Mouse (Mus musculus) cerebellum, postnatal 14 days (tissue): Measurements from ENCODE around the gene Fbxl8.

Experiments used
- DNase-seq, 2 experiments: peaks; one replicate each; pipeline ENCODE4 v3.0.0; 2021; ENCODE audit warnings: mixed read lengths in 2 of 2

The Fbxl8 gene

GRCm38 (mm10) chr8:105285514-105285913, 21.1 kb downstream of the Fbxl8 start:
- DNase-seq, result peak in 1 of 2 experiments; percentile 47

DNA sequence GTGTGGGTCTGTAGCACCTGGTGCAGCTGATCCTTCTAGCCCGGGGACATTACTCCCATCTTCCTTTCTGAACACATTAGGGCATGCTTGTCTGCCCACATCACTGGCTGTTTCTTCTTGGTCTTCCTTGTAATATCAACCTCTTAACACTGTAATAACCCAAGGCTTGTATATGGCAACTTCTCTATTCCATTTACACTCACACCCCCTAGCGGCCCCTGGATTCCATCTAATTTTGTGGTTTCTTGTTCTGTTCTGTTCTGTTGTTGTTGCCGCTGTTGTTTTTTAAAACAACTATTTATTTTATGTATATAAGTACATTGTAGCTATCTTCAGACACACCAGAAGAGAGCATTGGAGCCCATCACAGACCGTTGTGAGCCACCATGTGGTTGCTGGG, 22.5 kb downstream of the Fbxl8 start:
- DNase-seq, result no peak

DNA sequence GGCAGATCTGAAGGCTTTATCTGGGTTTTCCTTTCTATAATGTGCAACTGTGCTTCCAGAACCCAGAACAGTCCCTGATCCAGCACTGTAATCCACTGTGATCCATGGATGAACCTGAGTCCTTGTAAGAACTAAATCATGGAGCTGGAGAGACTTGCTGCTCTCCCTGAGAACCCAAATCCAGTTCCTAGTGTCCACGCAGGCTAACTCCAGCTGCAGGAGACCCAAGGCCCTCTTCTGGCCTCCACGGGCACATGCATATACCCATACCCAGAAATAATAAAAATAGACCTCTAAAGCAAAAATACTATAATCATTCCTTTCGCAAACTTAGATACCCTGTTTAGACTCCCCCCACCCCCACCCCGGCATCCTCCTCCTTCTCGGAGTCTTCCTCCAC, 23.8 kb downstream of the Fbxl8 start:
- no peak for DNase-seq

DNA sequence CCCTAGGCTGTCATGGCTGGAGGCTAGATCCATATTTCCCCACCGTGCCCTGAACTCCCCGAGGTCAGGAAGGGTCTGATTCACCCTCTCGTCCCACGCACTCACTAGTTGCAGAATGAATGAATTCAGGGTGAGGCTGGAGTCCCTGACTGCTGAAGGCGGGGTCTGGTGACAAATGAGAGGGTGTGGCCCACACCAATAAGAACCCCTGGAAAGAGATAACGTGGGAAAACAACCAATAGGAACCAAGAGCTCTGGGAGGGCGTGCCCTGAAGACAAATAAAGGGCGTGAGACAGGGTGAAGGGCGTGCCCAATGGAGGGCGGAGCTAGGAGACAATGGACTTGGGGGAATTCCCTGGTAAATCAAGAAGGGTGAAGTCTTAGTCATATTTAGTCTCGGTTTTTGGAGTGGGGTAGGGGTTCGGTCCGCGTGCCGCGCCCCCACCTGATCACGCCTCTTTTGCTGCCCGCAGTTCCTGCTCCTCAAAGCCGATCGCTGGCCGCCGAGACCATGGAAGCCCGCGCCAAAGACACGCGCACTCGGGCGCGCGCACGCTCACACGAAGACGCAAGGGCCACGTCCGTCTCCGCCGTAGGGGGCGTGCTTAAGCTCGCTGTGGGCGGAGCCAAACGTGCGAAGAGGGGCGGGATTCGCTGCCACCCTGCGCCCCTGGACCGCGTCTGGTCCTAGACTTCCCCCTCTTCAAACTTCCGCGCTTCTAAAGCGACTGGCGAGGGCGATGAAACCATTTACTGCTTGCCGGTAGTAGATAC, 24.7 kb downstream of the Fbxl8 start:
- DNase-seq, result peak; percentile 99

- DNase-seq, result peak; percentile 75 to 83
Measured at GRCm38 (mm10) chr8:105289805-105290460, 25.5 kb downstream of the Fbxl8 start, which contains the start of gene 4931428F04Rik. TSS of gene 4931428F04Rik (minus strand) at chr8:105289864.

DNA sequence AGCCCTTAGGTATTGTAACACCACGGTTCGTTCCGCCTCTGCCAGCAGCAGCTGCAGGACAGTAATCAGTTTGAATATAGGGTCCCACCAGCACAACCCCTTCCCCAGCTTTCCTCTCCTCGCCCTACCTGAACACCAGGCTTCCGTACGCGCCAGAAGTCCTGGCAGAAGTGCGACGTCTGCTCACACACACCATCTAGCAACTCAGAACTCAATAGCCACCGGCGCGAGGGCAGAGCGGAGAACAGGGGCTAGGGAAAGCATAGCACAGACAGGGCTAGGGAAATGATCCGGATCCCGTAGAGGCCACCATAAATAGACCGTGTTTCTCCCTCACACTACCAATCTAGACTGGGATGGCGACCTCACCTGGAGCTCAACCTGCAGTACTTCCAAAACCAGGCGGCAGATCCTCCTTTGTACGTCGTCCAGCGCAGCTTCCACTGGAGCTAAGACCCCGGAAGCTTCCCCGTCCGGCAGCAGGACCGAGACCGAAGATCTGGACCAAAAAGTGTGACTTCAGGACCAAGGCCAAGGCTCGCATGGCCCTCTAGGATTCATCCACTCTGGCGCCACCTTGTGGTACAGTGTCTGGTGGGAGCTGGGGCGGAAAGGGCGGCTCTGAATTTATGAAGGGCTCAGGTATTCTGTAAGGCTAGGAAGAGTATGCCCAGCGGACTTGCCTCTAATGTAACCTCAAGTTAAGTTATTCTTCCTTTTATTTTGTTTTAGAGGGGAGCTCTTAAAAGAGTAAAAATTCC, 26.3 kb downstream of the Fbxl8 start:
- DNase-seq, result peak; percentile 96 to 99

DNA sequence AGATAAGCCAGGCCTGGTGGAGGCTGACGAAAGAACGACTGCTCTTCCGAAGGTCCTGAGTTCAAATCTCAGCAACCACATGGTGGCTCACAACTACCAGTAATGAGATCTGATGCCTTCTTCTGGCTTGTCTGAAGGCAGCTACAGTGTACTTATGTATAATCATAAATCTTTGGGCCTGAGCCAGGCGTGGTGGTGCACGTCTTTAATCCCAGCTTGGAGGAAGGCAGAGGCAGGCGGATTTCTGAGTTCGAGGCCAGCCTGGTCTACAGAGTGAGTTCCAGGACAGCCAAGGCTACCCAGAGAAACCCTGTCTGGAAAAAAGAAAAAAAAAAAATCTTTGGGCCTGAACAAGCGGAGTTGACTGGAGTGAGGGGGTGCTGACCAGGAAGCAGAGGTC, 26.9 kb downstream of the Fbxl8 start:
- peak in 1 of 2 experiments; percentile 50 for DNase-seq

DNA sequence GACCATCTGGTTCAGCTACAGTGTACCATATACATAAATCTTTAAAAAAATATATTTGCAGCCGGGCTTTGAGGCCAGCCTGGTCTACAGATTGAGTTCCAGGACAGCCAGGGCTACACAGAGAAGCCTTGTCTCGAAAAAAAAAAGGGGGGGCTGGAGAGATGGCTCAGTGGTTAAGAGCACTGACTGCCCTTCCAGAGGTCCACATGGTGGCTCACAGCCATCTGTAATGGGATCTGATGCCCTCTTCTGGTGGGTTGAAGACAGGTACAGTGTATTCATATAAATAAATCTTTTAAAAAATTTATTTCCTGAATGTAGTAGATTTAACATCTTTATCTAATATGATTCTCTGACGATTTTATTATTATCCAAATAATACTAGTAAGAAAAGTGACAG, 27.4 kb downstream of the Fbxl8 start:
- DNase-seq, result peak in 1 of 2 experiments; percentile 39

GRCm38 (mm10) chr8:105292471-105292870, 28.0 kb downstream of the Fbxl8 start:
- DNase-seq, result peak in 1 of 2 experiments; percentile 36

DNA sequence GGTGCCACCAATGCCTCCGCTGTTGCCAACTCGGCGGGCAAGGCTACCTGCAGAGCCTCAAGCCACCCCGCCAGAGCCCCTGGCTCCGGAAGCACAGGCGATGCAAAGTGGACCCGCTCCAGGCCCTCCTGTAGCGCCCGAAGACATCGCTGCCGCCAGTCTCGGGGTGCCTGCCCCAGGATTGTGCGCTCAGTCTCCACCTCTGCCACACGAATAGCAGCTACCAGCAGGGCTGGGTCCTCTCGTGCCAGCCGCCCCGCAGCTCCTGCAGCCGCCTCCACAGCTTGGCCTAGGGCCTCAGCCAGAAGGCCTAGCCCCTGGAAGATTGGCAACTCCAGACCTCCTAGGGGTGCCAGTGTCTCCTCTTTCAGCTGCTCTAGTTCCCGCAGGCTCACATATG, 29.0 kb downstream of the Fbxl8 start:
- peak; percentile 79 to 91 for DNase-seq

GRCm38 (mm10) chr8:105294776-105295175, 30.3 kb downstream of the Fbxl8 start:
- DNase-seq, result no peak

GRCm38 (mm10) chr8:105295256-105295655, 30.8 kb downstream of the Fbxl8 start:
- DNase-seq, result no peak

DNA sequence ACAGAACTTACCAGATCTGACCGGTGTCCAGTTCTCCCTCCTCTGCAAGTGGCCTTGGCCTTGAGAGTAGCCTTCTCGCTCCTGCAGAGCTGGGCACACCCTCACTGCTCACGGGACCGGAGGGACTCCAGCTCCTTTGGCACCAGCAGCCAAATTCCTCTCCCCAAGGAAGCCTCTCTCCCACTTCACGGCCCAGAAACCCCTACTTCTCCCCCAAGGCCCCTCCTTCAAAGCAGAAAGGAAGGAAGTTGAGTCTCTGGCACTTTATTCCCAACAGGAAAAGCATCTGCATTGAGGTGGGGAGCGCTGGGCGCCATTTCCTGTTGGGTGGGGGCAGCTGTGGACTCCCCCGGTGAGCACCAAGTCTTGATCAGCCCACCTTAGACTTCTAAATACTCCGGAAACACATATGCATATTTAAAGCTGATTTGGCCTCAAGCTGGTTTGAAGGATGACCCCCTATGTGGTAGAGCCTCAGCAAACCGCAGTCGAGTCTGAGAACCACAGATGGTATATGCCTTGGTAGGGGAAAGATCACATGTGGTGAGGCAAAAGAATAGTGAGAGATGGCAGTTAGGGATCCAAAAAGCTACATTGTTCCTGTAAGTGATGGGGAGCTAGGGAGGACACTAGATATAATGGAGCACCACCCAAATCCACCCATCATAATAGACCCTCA, 31.6 kb downstream of the Fbxl8 start, which contains the start of gene Exoc3l:
Exoc3l (minus strand) TSS at position 207 of the 679 bp plus-strand sequence.
- no peak for DNase-seq

DNA sequence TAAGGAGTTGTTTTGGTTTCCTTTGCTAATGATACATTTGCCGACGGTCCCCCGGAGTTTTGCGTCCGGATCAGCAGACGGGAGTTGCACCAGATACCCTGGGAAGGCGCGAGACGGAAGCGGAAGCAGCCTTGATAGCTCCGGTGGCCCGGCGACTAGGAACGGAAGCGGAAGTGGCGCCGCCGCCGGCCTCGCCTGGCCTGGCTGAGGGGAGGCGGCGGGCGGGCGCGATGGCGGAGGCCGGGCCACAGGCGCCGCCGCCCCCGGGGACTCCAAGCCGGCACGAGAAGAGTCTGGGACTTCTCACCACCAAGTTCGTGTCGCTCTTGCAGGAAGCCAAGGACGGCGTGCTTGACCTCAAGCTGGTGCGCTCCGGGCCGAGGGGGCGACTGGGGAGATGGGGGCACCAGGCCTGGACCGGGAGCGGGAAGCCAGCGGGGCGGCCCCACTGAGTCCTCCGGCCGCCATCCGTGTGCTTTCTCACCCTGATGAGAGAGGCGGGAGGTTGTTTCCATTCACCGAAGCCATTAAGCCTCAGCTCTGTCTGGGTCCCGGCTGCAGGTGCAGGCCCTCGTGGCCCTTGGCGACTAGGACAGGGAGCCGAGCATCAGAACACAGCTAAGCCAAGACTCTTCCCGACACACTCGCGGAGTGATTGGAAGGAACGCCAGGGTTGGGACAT, 33.2 kb downstream of the Fbxl8 start, which contains the start of gene E2f4:
E2f4 (plus strand) TSS at position 153 of the 682 bp plus-strand sequence.
- peak; percentile 93 for DNase-seq

DNA sequence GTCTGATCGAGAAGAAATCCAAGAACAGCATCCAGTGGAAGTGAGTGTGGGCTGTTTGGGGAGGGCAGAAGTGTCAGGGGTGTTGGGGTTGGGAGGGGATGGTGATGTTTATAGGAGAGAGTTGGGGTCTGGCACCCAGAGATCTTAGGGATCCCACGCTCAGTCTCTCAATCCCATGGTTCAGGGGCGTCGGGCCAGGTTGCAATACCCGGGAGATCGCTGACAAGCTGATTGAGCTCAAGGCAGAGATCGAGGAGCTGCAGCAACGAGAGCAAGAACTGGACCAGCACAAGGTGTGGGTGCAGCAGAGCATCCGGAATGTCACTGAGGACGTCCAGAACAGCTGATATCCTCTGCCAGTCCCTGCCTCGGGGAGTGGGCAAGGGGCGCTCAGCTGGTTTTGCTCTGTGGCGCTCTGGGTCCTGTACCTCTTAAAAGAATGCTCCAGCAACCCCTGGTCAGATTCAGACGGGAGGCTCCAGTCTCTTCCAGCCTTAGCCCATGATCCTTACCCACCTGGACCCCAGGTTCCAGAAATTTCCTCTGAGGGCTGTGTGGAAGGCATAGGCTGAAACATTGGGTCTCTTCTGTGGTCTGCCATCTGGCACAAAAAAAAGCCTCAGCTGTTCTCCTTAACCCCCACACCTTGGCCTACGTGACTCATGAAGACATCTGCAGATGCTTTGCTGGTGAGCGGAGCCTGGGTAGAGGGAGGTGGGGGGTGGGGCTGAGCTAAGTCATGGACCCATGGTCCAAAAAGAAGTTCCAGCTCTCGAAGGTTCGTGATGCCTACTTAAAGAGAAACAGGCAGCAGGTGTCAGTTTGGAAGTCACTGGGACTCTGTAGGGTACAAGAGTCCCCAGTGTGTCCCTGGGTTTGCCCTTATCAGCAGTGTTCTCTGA, 34.2 kb downstream of the Fbxl8 start:
- DNase-seq, result no peak

DNA sequence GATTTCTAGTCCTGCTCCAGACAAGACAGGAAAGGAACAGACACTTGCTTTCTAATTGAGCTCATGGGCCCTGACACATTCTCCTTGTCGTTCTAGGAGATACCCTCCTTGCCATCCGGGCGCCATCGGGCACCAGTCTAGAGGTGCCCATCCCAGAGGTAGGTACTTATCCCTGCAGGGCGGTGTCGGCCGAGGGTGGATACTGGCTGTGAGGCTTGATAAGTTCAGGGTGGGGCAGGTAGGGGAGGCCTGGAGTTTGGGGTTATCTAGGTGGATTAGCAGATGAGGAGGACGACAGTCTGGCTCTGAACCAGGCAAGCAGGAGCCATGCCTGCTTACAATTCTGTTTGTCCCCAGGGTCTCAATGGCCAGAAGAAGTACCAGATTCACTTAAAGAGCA, 35.5 kb downstream of the Fbxl8 start:
- DNase-seq, result no peak

- no peak for DNase-seq
Measured at GRCm38 (mm10) chr8:105303396-105303795, 38.9 kb downstream of the Fbxl8 start.

- DNase-seq, result no peak
Measured at GRCm38 (mm10) chr8:105303874-105304273, 39.4 kb downstream of the Fbxl8 start.

GRCm38 (mm10) chr8:105304325-105305210, 40.1 kb downstream of the Fbxl8 start:
- DNase-seq, result peak in 1 of 2 experiments; percentile 15
